Mouse (Mus musculus) small intestine, adult 2 months (tissue): ENCODE results near the gene Zfpm1.

Source experiments
- CTCF ChIP-seq: fragments of 200-500 bp; IDR thresholded peaks from 2 replicates; pipeline ENCODE4 v1.5.1; 2012; ENCODE audit warnings: low read depth, mild to moderate bottlenecking, control low read depth, inconsistent platforms, low read length, moderate library complexity, mixed read lengths; ENCODE audit not compliant: insufficient replicate concordance, insufficient read length; ENCODE audit errors: extremely low read depth
- POLR2A ChIP-seq: fragments of 200-500 bp; IDR thresholded peaks from 2 replicates; pipeline ENCODE4 v1.6.1; 2012; ENCODE audit warnings: low read depth, mild to moderate bottlenecking, control low read depth, inconsistent platforms, low read length, moderate library complexity

- TF ChIP-seq POLR2A (no peak), CTCF (no peak)
Measured at GRCm38 (mm10) chr8:122355642-122356606, 74.0 kb downstream of the Zfpm1 start.
